Mouse (Mus musculus): ENCODE measurements around the gene Rnaset2a.
"Not testable (repeated sequence)": the region's sequence is repeated elsewhere in the genome, so short reads cannot be mapped to it uniquely, and the experiment has no call there.

GRCm38 (mm10) chr17:8166454-8166853 is 18.6 kb upstream of the Rnaset2a start:
- TF ChIP-seq CTCF (IDR thresholded peaks at IDR 0.05; ENCODE audit: insufficient read depth, low read length); POLR2A (IDR thresholded peaks at IDR 0.05; ENCODE audit: borderline replicate concordance, extremely low read depth, low read depth, low read length): not testable (repeated sequence)
